Mouse (Mus musculus) midbrain, embryonic 15.5 days (tissue): ENCODE measurements at regions not wholly inside any gene's neighbourhood (a gene's known extent, or its start where the extent isn't known, plus 50 kb on each side); places are given as distances from the start of the nearest gene placed in this dataset.

ENCODE experiments used
- ATAC-seq: fragments of 200-750 bp; cut with Nextera tagmentation; replicated peaks from 2 replicates; pipeline ENCODE4 v1.8.0; 2017; ENCODE audit warnings: moderate TSS enrichment
- H3K27ac ChIP-seq: fragments of 300-500 bp; sonication (generic); 2 replicates; pipeline ENCODE4 v1.5.1; 2015; ENCODE audit warnings: mild to moderate bottlenecking, inconsistent platforms
- H3K27me3 ChIP-seq: fragments of 300-500 bp; sonication (generic); replicated peaks from 2 replicates; pipeline ENCODE4 v1.6.1; 2015; ENCODE audit warnings: inconsistent platforms
- H3K36me3 ChIP-seq: fragments of 300-500 bp; sonication (generic); replicated peaks from 2 replicates; pipeline ENCODE4 v1.6.1; 2015; ENCODE audit warnings: inconsistent platforms
- H3K4me1 ChIP-seq: fragments of 300-500 bp; sonication (generic); 2 replicates; pipeline ENCODE4 v1.6.1; 2015; ENCODE audit warnings: inconsistent platforms
- H3K4me2 ChIP-seq: fragments of 300-500 bp; sonication (generic); 2 replicates; pipeline ENCODE4 v1.6.1; 2015; ENCODE audit warnings: inconsistent platforms, mild to moderate bottlenecking, moderate library complexity
- H3K4me3 ChIP-seq: fragments of 300-500 bp; sonication (generic); 2 replicates; pipeline ENCODE4 v1.5.1; 2015; ENCODE audit warnings: mild to moderate bottlenecking, inconsistent platforms
- H3K9ac ChIP-seq: fragments of 300-500 bp; sonication (generic); 2 replicates; pipeline ENCODE4 v1.6.1; 2015; ENCODE audit warnings: mild to moderate bottlenecking, inconsistent platforms
- H3K9me3 ChIP-seq: fragments of 300-500 bp; sonication (generic); 2 replicates; pipeline ENCODE4 v1.6.1; 2016; ENCODE audit warnings: inconsistent platforms
- WGBS: fragments of 180-500 bp; shearing (Covaris S2); methylation state at CpG from one replicate; pipeline ENCODE4 v1.1.7; 2015; ENCODE audit warnings: mixed read lengths; 5-methylcytosine and 5-hydroxymethylcytosine counted together

GRCm38 (mm10) chr3:132006912-132007311 is 78.2 kb upstream of the Dkk2 start:
- Histone ChIP-seq H3K27me3 (no peaks in the 10 kb centered on the region), H3K27ac (no peak overlapping the region), H3K4me1 (no peaks in the 10 kb centered on the region), H3K4me2 (no peak overlapping the region), H3K9ac (no peak overlapping the region), H3K9me3 (no peaks in the 10 kb centered on the region), H3K36me3 (no peaks in the 10 kb centered on the region), H3K4me3 (no peak overlapping the region)
- 73% methylated on average over 11 of the region's 11 CpGs for WGBS
- ATAC-seq: no peak

GRCm38 (mm10) chr3:132007356-132007755 is 77.7 kb upstream of the Dkk2 start:
- Histone ChIP-seq H3K9ac (no peak overlapping the region), H3K27ac (no peak overlapping the region), H3K36me3 (no peaks in the 10 kb centered on the region), H3K4me3 (no peak overlapping the region), H3K27me3 (no peaks in the 10 kb centered on the region), H3K9me3 (no peaks in the 10 kb centered on the region), H3K4me2 (no peak overlapping the region), H3K4me1 (no peaks in the 10 kb centered on the region)
- no peak for ATAC-seq
- 74% methylated on average over 4 of the region's 4 CpGs for WGBS

- 19% methylated on average over 6 of the region's 6 CpGs for WGBS
- ATAC-seq: peak; percentile 46; the same call in 1 of the 2 replicates
- Histone ChIP-seq H3K27me3 (no peaks in the 10 kb centered on the region), H3K4me1 (peaks cover 15% of the 10 kb centered on the region), H3K9me3 (no peaks in the 10 kb centered on the region), H3K27ac (0 out of 2 replicates have a peak overlapping the region, but pooled peaks have one; percentile 6), H3K4me3 (no peak overlapping the region), H3K4me2 (no peak overlapping the region), H3K36me3 (no peaks in the 10 kb centered on the region), H3K9ac (no peak overlapping the region)
Observed at GRCm38 (mm10) chr3:132015205-132015604, 69.9 kb upstream of the Dkk2 start.

GRCm38 (mm10) chr3:132017485-132018261 is 67.4 kb upstream of the Dkk2 start:
- Histone ChIP-seq H3K27ac (0 out of 2 replicates have a peak overlapping the region, but pooled peaks have one; percentile 28), H3K9ac (no peak overlapping the region), H3K4me3 (no peak overlapping the region), H3K4me2 (peak overlapping the region; percentile 28), H3K9me3 (no peaks in the 10 kb centered on the region), H3K4me1 (peaks cover 15% of the 10 kb centered on the region), H3K36me3 (no peaks in the 10 kb centered on the region), H3K27me3 (no peaks in the 10 kb centered on the region)
- WGBS: 8% methylated on average over 15 of the region's 15 CpGs
- ATAC-seq: peak; percentile 79

- WGBS: 28% methylated on average over 2 of the region's 2 CpGs
- H3K27me3 ChIP-seq: no peaks in the 10 kb centered on the region
Observed at GRCm38 (mm10) chr3:132018505-132018904, 66.6 kb upstream of the Dkk2 start.

GRCm38 (mm10) chr3:132022032-132022431 is 63.1 kb upstream of the Dkk2 start:
- H3K4me3 ChIP-seq: no peak overlapping the region
- no peak overlapping the region for H3K9ac ChIP-seq
- no peak overlapping the region for H3K4me2 ChIP-seq
- WGBS: 89% methylated on average over 4 of the region's 4 CpGs
- H3K27me3 ChIP-seq: no peaks in the 10 kb centered on the region
- no peaks in the 10 kb centered on the region for H3K9me3 ChIP-seq
- H3K4me1 ChIP-seq: peaks cover 8% of the 10 kb centered on the region
- ATAC-seq: no peak
- no peak overlapping the region for H3K27ac ChIP-seq
- no peaks in the 10 kb centered on the region for H3K36me3 ChIP-seq

More at GRCm38 (mm10) chr3:132018505-132018904, 66.6 kb upstream of the Dkk2 start:
- Histone ChIP-seq H3K4me2 (no peak overlapping the region), H3K27ac (no peak overlapping the region), H3K36me3 (no peaks in the 10 kb centered on the region), H3K4me3 (no peak overlapping the region), H3K4me1 (peaks cover 15% of the 10 kb centered on the region), H3K9ac (no peak overlapping the region), H3K9me3 (no peaks in the 10 kb centered on the region)
- peak; percentile 55; the same call in 1 of the 2 replicates for ATAC-seq

- H3K9me3 ChIP-seq: no peaks in the 10 kb centered on the region
Observed at GRCm38 (mm10) chr3:132023342-132023741, 61.8 kb upstream of the Dkk2 start.

GRCm38 (mm10) chr3:132029112-132029511 is 56.0 kb upstream of the Dkk2 start:
- Histone ChIP-seq H3K27me3 (no peaks in the 10 kb centered on the region), H3K9me3 (no peaks in the 10 kb centered on the region), H3K9ac (no peak overlapping the region), H3K4me3 (no peak overlapping the region), H3K36me3 (no peaks in the 10 kb centered on the region), H3K4me1 (peaks cover 9% of the 10 kb centered on the region; the same call in 1 of the 2 replicates), H3K27ac (no peak overlapping the region), H3K4me2 (no peak overlapping the region)
- WGBS: 96% methylated on average over 3 of the region's 3 CpGs
- ATAC-seq: no peak

More at GRCm38 (mm10) chr3:132023342-132023741, 61.8 kb upstream of the Dkk2 start:
- no peaks in the 10 kb centered on the region for H3K4me1 ChIP-seq
- no peak overlapping the region for H3K27ac ChIP-seq
- H3K27me3 ChIP-seq: no peaks in the 10 kb centered on the region
- H3K4me2 ChIP-seq: no peak overlapping the region
- no peaks in the 10 kb centered on the region for H3K36me3 ChIP-seq
- no peak overlapping the region for H3K9ac ChIP-seq
- ATAC-seq: no peak
- WGBS: 88% methylated on average over 6 of the region's 6 CpGs
- H3K4me3 ChIP-seq: no peak overlapping the region

- no peaks in the 10 kb centered on the region for H3K9me3 ChIP-seq
- peak overlapping the region; percentile 15; the same call in 1 of the 2 replicates for H3K4me2 ChIP-seq
- peaks cover 9% of the 10 kb centered on the region; the same call in 1 of the 2 replicates for H3K4me1 ChIP-seq
- H3K9ac ChIP-seq: no peak overlapping the region
- no peak overlapping the region for H3K4me3 ChIP-seq
- peak; percentile 96 for ATAC-seq
- no peaks in the 10 kb centered on the region for H3K27me3 ChIP-seq
- 29% methylated on average over 5 of the region's 5 CpGs for WGBS
- H3K36me3 ChIP-seq: no peaks in the 10 kb centered on the region
- peak overlapping the region; percentile 51; the same call in 1 of the 2 replicates for H3K27ac ChIP-seq
Observed at GRCm38 (mm10) chr3:132033078-132033713, 51.9 kb upstream of the Dkk2 start.

- Histone ChIP-seq H3K4me1 (peaks cover 9% of the 10 kb centered on the region; the same call in 1 of the 2 replicates), H3K27ac (no peak overlapping the region), H3K27me3 (no peaks in the 10 kb centered on the region), H3K9me3 (no peaks in the 10 kb centered on the region), H3K4me3 (no peak overlapping the region), H3K4me2 (no peak overlapping the region), H3K36me3 (no peaks in the 10 kb centered on the region), H3K9ac (no peak overlapping the region)
- no peak for ATAC-seq
- 80% methylated on average over 2 of the region's 2 CpGs for WGBS
Observed at GRCm38 (mm10) chr3:132035176-132035575, 49.9 kb upstream of the Dkk2 start.
